Mouse (Mus musculus) left cerebral cortex, adult 18-20 months (tissue): ENCODE measurements at regions not wholly inside any gene's neighbourhood (a gene's known extent, or its start where the extent isn't known, plus 50 kb on each side); places are given as distances from the start of the nearest gene placed in this dataset.
"Not testable (repeated sequence)": the region's sequence is repeated elsewhere in the genome, so short reads cannot be mapped to it uniquely, and the experiment has no call there.

Experiments
- DNase-seq, 2 experiments: peaks; one replicate each; pipeline ENCODE4 v3.0.0; 2021 to 2022; ENCODE audit warnings: low spot score in 2 of 2, mixed read lengths in 1 of 2

DNA sequence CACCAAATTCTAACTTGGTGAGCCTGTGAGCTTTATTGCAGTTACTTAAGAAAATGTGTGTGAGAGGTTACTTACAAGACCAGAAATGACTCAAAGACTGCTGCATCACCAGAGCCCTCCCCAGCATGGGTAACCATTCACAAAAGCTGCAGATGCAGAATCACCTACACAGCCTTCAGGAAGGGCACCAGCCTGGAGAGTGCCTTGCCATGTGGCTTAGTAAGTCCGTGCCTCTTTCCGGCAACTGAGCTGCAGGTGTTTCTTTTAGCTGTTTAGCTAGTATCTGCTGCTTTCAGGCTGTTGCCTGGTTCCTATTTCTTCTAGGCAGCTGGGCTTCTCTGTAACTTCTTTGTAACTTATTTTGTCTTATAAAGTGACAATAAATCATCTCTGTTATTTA is 213.2 kb upstream of the Stxbp6 start:
- DNase-seq, result no peak

DNA sequence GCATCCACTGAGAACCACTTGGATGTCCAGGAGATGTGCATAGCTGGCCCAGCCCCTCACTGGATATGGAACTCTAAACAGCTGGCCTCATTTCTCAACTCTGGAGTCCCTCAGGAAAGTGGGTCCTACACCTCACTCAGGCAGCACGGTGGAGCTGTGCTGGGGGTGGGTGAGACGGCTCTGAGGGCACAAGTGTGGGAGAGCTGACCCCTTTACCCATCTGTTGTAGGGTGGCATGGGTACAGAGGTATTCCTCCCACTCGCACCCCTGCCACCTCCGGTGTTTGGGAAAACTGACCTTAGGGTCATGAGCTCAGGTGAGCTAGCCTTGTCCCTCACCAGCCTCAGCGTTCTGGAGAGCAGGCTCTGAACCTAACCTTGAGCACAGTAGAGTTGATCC is 181.8 kb upstream of the Stxbp6 start:
- no peak for DNase-seq

DNA sequence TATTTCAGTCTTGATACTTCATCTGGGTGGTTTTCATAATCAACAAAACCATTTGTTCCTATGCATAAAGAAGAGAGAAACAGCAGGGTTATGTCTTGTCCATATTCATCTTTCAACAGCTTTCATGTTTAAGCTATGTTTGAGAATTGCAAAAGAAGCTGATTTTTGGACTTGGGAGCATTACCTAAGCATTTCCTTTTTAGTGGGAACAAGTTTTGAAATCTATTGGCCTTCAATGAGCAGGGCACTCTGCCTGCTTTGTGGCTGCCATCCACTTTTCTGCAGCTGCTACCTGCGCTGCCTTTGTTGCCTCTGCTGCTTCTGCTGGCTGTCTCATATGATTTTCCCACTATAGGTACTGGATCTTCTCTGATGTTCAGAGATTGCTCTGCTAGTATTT is 136.6 kb upstream of the Stxbp6 start:
- DNase-seq, result no peak

DNA sequence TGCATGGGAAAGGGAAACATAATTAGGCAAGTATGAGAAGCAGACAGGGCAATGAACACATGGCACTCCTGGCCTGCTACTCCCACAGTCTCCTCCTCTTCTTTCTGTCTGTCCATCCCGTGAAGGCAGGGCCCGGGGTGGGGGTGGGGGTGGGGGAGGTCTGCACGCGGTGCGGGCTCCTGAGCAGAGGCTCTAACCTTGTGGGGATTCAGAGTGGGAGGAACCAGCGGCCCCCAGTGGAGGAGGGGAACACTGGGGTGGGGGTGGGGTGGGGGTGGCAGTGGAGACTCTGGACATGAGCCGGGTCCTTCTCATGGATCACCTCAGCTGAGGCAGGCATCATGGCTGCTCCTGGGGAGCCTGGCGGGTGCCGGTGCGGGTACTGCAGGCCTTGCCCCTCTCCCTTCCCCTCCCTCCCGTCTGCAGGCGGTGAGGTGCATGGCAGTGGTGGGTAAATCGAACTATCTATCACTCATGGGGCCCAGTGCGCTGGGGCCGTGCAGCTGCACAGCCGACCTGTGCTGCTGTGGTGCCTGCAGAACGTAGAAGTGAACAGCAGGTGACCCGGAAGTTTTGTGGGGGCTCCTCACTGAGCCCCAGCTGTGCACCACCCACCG is 120.9 kb upstream of the Stxbp6 start:
- DNase-seq, result no peak

DNA sequence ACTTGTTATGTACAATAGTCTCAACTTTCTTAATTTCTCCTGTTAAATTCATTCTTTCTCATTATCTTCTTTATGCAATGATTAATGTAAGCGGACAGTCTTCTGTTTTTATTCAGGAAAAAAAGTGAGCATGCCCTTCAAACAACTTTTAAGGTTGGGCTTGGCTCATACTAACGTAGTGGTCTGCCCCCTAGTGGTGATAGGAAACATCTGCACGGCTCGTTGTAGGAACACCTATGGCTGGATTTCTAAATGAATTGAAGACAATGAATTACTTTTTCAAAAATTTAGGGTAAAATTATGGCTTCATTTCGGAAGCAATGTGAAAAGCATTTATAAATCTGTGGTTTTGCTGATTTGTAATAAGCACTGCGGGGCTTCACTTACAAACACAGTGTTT is 112.6 kb upstream of the Stxbp6 start:
- peak in 1 of 2 experiments; percentile 43 for DNase-seq

DNA sequence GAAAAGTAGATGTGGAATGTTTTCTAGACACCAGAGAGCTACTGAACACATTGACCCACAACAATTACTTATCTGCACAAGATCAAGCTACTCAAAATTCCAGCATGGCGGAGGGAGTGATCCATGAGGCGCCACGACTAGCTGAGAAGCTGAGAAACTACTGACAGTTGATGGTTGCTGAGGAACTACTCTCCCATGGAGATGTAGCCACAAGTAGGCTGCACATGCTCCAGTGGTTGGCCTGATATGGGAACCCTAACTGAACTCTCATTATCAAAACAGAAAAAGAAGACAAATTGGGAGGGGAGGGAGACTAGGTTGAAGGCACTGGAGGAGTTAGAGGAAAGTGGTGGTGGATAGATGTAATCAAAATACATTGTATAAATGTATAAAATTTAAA is 110.0 kb upstream of the Stxbp6 start:
- no peak for DNase-seq

- no peak for DNase-seq
Measured at GRCm38 (mm10) chr12:45177454-45177853, 102.9 kb upstream of the Stxbp6 start.

GRCm38 (mm10) chr12:45175259-45175658 is 100.8 kb upstream of the Stxbp6 start:
- not testable (repeated sequence) for DNase-seq

DNA sequence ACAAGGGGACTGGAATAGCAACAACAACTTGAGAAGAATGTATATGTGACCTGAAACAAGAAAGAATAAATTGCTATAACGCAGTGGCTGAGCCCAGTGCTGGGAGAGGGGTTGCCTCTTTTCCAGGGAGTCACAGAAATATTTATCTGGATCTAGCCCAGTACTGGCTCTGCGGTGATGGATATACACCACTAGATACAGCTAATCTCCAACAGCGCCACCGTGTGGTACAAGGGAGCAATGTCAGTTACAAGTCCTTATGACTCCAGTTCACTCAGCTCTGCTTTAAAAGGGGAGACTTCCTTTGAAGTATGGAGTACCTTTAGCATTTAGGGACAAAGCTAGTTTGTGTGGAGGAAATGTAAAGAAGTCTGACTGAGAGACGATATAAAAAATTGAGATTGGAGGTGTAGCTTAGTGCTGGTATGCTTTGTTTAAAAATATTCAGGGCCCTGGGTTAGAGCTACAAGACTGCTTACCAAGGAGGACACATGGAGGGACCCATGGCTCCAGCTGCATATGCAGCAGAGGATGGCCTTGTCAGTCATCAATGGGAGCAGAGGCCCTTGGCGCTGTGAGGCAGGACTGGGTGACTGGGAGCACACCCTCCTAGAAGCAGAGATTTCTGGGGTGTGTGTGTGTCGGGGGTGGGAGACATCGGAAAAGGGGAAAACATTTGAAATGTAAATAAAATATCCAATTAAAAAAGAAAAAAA is 97.6 kb upstream of the Stxbp6 start:
- peak; percentile 84 to 86 for DNase-seq

GRCm38 (mm10) chr12:45162011-45162410 is 87.5 kb upstream of the Stxbp6 start:
- DNase-seq, result no peak

DNA sequence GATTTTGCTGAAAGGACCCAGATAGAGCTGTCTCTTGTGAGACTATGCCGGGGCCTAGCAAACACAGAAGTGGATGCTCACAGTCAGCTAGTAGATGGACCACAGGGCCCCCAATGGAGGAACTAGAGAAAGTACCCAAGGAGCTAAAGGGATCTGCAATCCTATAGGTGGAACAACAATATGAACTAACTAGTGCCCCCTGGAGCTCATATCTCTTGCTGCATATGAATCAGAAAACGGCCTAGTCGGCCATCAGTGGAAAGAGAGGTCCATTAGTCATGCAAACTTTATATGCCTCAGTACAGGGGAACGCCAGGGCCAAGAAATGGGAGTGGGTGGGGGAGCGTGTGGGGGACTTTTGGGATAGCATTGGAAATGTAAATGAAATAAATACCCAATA is 87.1 kb upstream of the Stxbp6 start:
- DNase-seq, result not testable (repeated sequence)

DNA sequence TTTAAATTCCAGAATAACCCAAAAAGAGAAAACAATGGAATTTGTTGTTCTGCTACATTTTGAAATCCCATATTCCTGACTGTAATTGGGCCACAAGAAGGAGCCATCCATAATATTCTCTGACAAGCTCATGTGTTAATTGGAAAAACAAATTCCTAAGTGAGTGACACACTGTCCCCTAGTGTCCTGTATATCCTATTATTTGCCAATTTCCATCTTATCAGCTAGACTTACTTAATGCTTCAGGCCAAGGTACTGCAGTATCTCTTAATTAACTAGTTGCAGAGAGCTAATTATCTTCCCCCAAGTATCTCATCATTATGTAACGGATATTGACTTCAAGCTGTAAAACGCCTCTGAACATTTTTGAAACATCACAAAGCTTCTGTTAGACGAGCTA is 84.5 kb upstream of the Stxbp6 start:
- no peak for DNase-seq

DNA sequence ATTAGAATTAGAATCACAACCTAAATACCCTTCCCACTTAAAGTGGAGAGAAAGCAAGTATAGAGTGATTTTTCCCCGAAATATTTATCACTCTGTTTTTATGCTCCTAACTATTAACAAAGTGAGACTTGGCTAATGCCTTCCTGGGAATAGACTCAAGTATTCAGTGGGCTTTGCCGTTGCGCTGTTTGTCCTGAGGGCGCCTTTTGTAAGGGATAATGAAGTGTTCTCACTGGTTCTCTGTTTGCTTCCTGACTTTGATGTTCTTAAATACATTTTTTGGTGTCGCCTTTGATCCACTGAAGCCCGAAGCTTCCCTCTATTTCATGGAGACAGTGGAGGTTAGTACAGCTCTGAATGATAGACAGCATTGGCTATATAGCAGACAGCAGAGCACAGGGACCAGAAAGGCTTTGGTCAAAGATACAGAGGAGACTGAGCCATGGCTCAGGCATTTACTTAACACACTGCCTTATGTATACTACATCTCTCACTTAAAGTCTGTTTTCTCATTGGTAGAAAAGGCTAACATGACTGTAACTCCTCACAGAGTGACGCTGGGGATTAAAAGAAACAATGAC is 63.0 kb upstream of the Stxbp6 start:
- no peak for DNase-seq

DNA sequence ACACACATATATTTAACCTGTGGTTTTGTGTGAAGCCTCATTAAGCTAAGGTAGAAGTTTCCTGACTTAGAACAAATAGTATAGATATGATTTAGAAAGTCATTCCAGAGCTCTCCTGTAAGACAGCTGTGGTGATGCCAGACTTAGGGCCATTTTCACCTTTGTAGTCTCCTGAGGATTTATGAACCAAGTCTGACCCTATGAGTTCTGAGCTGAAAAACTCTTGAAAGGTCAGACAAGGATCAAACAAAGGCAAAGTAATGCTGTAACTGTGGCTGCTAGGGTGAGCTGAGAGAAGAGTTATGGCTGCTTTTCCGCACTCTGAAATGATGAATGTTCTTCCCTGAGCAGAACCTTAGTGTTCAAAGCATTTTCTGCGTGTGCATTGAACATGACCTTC is 58.9 kb upstream of the Stxbp6 start:
- no peak for DNase-seq

- DNase-seq, result no peak
Measured at GRCm38 (mm10) chr12:45131139-45131538, 56.6 kb upstream of the Stxbp6 start.

DNA sequence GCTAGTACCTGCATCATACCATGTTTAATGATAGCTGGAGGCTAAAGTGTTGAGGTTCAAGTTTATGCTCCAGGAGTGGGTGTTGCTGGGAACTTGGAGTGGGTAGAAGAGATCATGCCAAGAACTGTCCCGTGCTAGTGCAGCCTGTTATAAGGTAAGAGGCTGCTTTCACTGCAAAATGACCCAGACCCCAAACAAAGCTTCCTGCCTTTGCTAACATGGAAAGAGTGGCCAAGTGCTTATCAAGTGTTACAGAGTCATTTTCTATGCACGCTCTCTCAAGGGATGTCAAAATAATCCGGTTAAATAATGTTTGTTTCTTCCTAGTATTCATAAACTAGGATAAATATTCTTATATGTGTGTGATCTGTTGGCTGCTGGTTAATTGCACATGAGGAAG is 51.4 kb upstream of the Stxbp6 start:
- DNase-seq, result peak in 1 of 2 experiments; percentile 6
